In the genomic region with DNA sequence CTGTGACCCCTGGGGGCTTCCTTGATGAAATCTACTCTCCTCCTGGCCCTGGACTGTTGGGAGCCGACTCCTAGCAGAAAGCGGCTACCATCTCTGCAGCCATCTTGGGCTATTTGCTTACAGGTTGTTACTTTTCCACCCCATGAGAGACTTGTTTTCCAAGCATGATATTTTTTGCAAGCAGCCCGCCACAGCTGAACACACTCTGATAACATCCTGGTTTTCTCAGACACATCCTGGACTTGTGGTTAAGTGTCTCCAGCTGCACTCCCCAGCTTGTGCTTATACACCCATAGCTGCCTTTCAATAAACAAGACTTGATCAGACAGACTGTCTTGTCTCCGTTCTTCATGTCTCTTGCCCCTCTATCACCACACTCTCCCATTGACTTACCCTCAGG, we compare ENCODE assay signal across 13 mouse cellular contexts.
"Had no signal": no experiment of that assay in that cellular context is flagged by ENCODE, and none has a peak within 500 bp of the region (broad histone marks: within the 10 kb centered on the region; RNA-seq: fewer than 3 reads in every experiment).

No protein-coding gene starts in this region.

- H3K4me1 ChIP-seq: limb, embryonic 10.5 days; midbrain, embryonic 10.5 days; midbrain, embryonic 13.5 days had no signal

- H3K27me3 ChIP-seq: limb, embryonic 13.5 days; liver, embryonic 15.5 days; megakaryocyte, embryonic 14.5 days; midbrain, embryonic 13.5 days had no signal

- H3K4me2 ChIP-seq: limb, embryonic 13.5 days; liver, embryonic 15.5 days; lung, embryonic 14.5 days; midbrain, embryonic 13.5 days had no signal

- ATAC-seq: midbrain, embryonic 13.5 days; midbrain, embryonic 16.5 days had no signal

- H3K36me3 ChIP-seq: limb, embryonic 10.5 days; limb, embryonic 13.5 days; liver, embryonic 15.5 days; midbrain, embryonic 10.5 days; midbrain, embryonic 13.5 days had no signal

- H3K9me3 ChIP-seq: limb, embryonic 10.5 days; limb, embryonic 13.5 days; liver, embryonic 15.5 days; megakaryocyte, embryonic 14.5 days; midbrain, embryonic 10.5 days; midbrain, embryonic 13.5 days had no signal

- H3K27ac ChIP-seq: kidney, postnatal 0 days; layer of hippocampus, adult 2 months; limb, embryonic 10.5 days; limb, embryonic 13.5 days; liver, embryonic 15.5 days; midbrain, embryonic 10.5 days; midbrain, embryonic 13.5 days had no signal

- H3K9ac ChIP-seq: limb, embryonic 13.5 days; liver, embryonic 15.5 days; lung, embryonic 14.5 days; midbrain, embryonic 13.5 days had no signal

- DNase-seq: kidney, adult 2 months; kidney, postnatal 25 days; layer of hippocampus, adult 9-11 months; lung, embryonic 14.5 days had no signal

- H3K4me3 ChIP-seq: layer of hippocampus, adult 2 months; limb, embryonic 10.5 days; limb, embryonic 13.5 days; liver, embryonic 15.5 days; megakaryocyte, embryonic 14.5 days; midbrain, embryonic 10.5 days; midbrain, embryonic 13.5 days had no signal
